Mouse (Mus musculus): ENCODE measurements around the gene Pnpla7. TPM values are rescaled to one million over a fixed set of nuclear protein-coding genes. Genes with fewer than 3 reads are reported as not detected.
"Not testable (repeated sequence)": the region's sequence is repeated elsewhere in the genome, so short reads cannot be mapped to it uniquely, and the experiment has no call there.

Gene Pnpla7
- polyA plus RNA-seq, 1 experiment, result 6.4 TPM

GRCm38 (mm10) chr2:24949421-24950188, 26.2 kb upstream of the Pnpla7 start, which contains the start of gene Zmynd19:
Gene Zmynd19 (plus strand): TSS chr2:24949792.
- TF ChIP-seq POLR2A (IDR thresholded peaks at IDR 0.05; ENCODE audit: borderline replicate concordance, extremely low read depth, insufficient read depth, insufficient read length, poor library complexity, severe bottlenecking) (peak; percentile 73), CTCF (IDR thresholded peaks at IDR 0.05; ENCODE audit: borderline replicate concordance, extremely low read depth, insufficient read depth, insufficient read length) (no peak)
- peak; percentile 99 for DNase-seq (ENCODE audit: low read depth)

- TF ChIP-seq POLR2A (IDR thresholded peaks at IDR 0.05; ENCODE audit: borderline replicate concordance, extremely low read depth, insufficient read depth, insufficient read length, poor library complexity, severe bottlenecking) (no peak), CTCF (IDR thresholded peaks at IDR 0.05; ENCODE audit: borderline replicate concordance, extremely low read depth, insufficient read depth, insufficient read length) (no peak)
- peak; percentile 18 for DNase-seq (ENCODE audit: low read depth)
Measured at GRCm38 (mm10) chr2:24950189-24950535, 25.7 kb upstream of the Pnpla7 start.

GRCm38 (mm10) chr2:24952537-24953055, 23.2 kb upstream of the Pnpla7 start:
- TF ChIP-seq CTCF (IDR thresholded peaks at IDR 0.05; ENCODE audit: borderline replicate concordance, extremely low read depth, insufficient read depth, insufficient read length) (no peak), POLR2A (IDR thresholded peaks at IDR 0.05; ENCODE audit: borderline replicate concordance, extremely low read depth, insufficient read depth, insufficient read length, poor library complexity, severe bottlenecking) (no peak)
- DNase-seq (ENCODE audit: low read depth), result no peak

GRCm38 (mm10) chr2:24960910-24961309, 14.9 kb upstream of the Pnpla7 start:
- DNase-seq (ENCODE audit: low read depth), result peak; percentile 49
- peak; percentile 49; the same call in 1 of the 2 replicates for TF ChIP-seq CTCF (IDR thresholded peaks at IDR 0.05; ENCODE audit: borderline replicate concordance, extremely low read depth, insufficient read depth, insufficient read length)
- TF ChIP-seq POLR2A (IDR thresholded peaks at IDR 0.05; ENCODE audit: borderline replicate concordance, extremely low read depth, insufficient read depth, insufficient read length, poor library complexity, severe bottlenecking), result no peak

- peak; percentile 94 for DNase-seq (ENCODE audit: low read depth)
- TF ChIP-seq POLR2A (IDR thresholded peaks at IDR 0.05; ENCODE audit: borderline replicate concordance, extremely low read depth, insufficient read depth, insufficient read length, poor library complexity, severe bottlenecking), result peak; percentile 42; the same call in 1 of the 2 replicates
- TF ChIP-seq CTCF (IDR thresholded peaks at IDR 0.05; ENCODE audit: borderline replicate concordance, extremely low read depth, insufficient read depth, insufficient read length), result peak; percentile 95
Measured at GRCm38 (mm10) chr2:24962304-24963000, 13.4 kb upstream of the Pnpla7 start, which contains the start of gene Dph7. Gene Dph7 (plus strand): TSS chr2:24962400.

GRCm38 (mm10) chr2:24970386-24970785, 5.4 kb upstream of the Pnpla7 start:
- TF ChIP-seq POLR2A (IDR thresholded peaks at IDR 0.05; ENCODE audit: borderline replicate concordance, extremely low read depth, insufficient read depth, insufficient read length, poor library complexity, severe bottlenecking), result no peak
- no peak for TF ChIP-seq CTCF (IDR thresholded peaks at IDR 0.05; ENCODE audit: borderline replicate concordance, extremely low read depth, insufficient read depth, insufficient read length)
- DNase-seq (ENCODE audit: low read depth), result no peak

GRCm38 (mm10) chr2:24974452-24974851, 1.4 kb upstream of the Pnpla7 start:
- DNase-seq (ENCODE audit: low read depth), result not testable (repeated sequence)

GRCm38 (mm10) chr2:24974906-24975703, 728 bp upstream of the Pnpla7 start, which contains the start of gene Mrpl41:
Gene Mrpl41 (minus strand): TSS chr2:24975098.
- no peak for TF ChIP-seq CTCF (IDR thresholded peaks at IDR 0.05; ENCODE audit: borderline replicate concordance, extremely low read depth, insufficient read depth, insufficient read length)
- peak; percentile 84; the same call in 1 of the 2 replicates for TF ChIP-seq POLR2A (IDR thresholded peaks at IDR 0.05; ENCODE audit: borderline replicate concordance, extremely low read depth, insufficient read depth, insufficient read length, poor library complexity, severe bottlenecking)
- DNase-seq (ENCODE audit: low read depth), result peak; percentile 99

- DNase-seq (ENCODE audit: low read depth), result no peak
- TF ChIP-seq POLR2A (IDR thresholded peaks at IDR 0.05; ENCODE audit: borderline replicate concordance, extremely low read depth, insufficient read depth, insufficient read length, poor library complexity, severe bottlenecking) (no peak), CTCF (IDR thresholded peaks at IDR 0.05; ENCODE audit: borderline replicate concordance, extremely low read depth, insufficient read depth, insufficient read length) (no peak)
Measured at GRCm38 (mm10) chr2:24976960-24977359, 1.1 kb downstream of the Pnpla7 start.

GRCm38 (mm10) chr2:24987762-24988161, 11.9 kb downstream of the Pnpla7 start:
- TF ChIP-seq POLR2A (IDR thresholded peaks at IDR 0.05; ENCODE audit: borderline replicate concordance, extremely low read depth, insufficient read depth, insufficient read length, poor library complexity, severe bottlenecking) (no peak), CTCF (IDR thresholded peaks at IDR 0.05; ENCODE audit: borderline replicate concordance, extremely low read depth, insufficient read depth, insufficient read length) (no peak)
- no peak for DNase-seq (ENCODE audit: low read depth)

GRCm38 (mm10) chr2:24995332-24995731, 19.5 kb downstream of the Pnpla7 start:
- no peak for DNase-seq (ENCODE audit: low read depth)
- TF ChIP-seq POLR2A (IDR thresholded peaks at IDR 0.05; ENCODE audit: borderline replicate concordance, extremely low read depth, insufficient read depth, insufficient read length, poor library complexity, severe bottlenecking) (no peak), CTCF (IDR thresholded peaks at IDR 0.05; ENCODE audit: borderline replicate concordance, extremely low read depth, insufficient read depth, insufficient read length) (no peak)

All from brain, embryonic 14.5 days (tissue).